Mouse (Mus musculus) neural tube, embryonic 12.5 days (tissue): ENCODE data around the gene Dusp5. TPM values are rescaled to one million over a fixed set of nuclear protein-coding genes. Genes with fewer than 3 reads are reported as not detected.

Source experiments
- ATAC-seq: fragments of 200-750 bp; cut with Nextera tagmentation; 2 replicates; pipeline ENCODE4 v1.8.0; 2017; ENCODE audit warnings: low read depth, mild to moderate bottlenecking, moderate TSS enrichment, moderate library complexity; ENCODE audit not compliant: low FRiP score
- H3K27ac ChIP-seq: fragments of 300-500 bp; sonication (generic); 2 replicates; pipeline ENCODE4 v1.5.1; 2016
- H3K27me3 ChIP-seq: fragments of 300-500 bp; sonication (generic); replicated peaks from 2 replicates; pipeline ENCODE4 v1.6.1; 2016; ENCODE audit warnings: mild to moderate bottlenecking
- H3K36me3 ChIP-seq: fragments of 300-500 bp; sonication (generic); 2 replicates; pipeline ENCODE4 v1.6.1; 2016; ENCODE audit warnings: mild to moderate bottlenecking
- H3K4me1 ChIP-seq: fragments of 300-500 bp; sonication (generic); 2 replicates; pipeline ENCODE4 v1.6.1; 2016
- H3K4me2 ChIP-seq: fragments of 300-500 bp; sonication (generic); replicated peaks from 2 replicates; pipeline ENCODE4 v1.6.1; 2016; ENCODE audit warnings: mild to moderate bottlenecking
- H3K4me3 ChIP-seq: fragments of 300-500 bp; sonication (generic); 2 replicates; pipeline ENCODE4 v1.5.1; 2016
- H3K9ac ChIP-seq: fragments of 300-500 bp; sonication (generic); 2 replicates; pipeline ENCODE4 v1.6.1; 2016; ENCODE audit warnings: mild to moderate bottlenecking
- H3K9me3 ChIP-seq: fragments of 300-500 bp; sonication (generic); 2 replicates; pipeline ENCODE4 v1.6.1; 2016; ENCODE audit warnings: mild to moderate bottlenecking
- WGBS: fragments of 180-500 bp; shearing (Covaris S2); methylation state at CpG from one replicate; pipeline ENCODE4 v1.1.7; 2016; 5-methylcytosine and 5-hydroxymethylcytosine counted together
- polyA plus RNA-seq: library from polyadenylated mRNA; unstranded; fragments of >200 nt; fragmentation: Nextera tagmentation; extraction: Ambion mirVana; gene quantifications from 2 replicates; pipeline ENCODE4 v1.2.1, GENCODE M21; 2016

Gene Dusp5
- polyA plus RNA-seq, 1 experiment from 2014 or later, result 3.8 TPM

DNA sequence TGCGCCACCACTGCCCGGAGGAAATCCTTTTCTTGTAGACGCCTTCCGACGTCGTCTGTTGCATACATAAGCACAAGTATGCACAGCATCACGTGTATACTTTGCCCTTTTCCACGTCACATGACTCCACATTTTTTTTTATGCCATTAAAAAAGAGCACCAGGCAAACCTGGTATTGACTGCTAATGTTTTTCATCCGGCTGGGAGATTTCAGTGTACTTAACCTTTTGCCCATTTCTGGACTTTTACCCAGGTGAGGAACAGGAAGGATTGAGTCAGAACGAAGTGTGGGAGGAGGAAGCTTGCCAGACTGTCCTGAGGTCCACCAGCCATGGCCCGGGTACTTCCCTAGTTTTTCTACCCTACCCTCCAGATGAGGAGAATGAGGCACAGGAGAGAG, 25.5 kb downstream of the Dusp5 start:
- WGBS, result 92% methylated on average over 11 of the region's 11 CpGs
- Histone ChIP-seq H3K9ac (no peak overlapping the region), H3K27ac (no peak overlapping the region), H3K36me3 (no peaks in the 10 kb centered on the region), H3K4me2 (no peak overlapping the region), H3K27me3 (no peaks in the 10 kb centered on the region), H3K4me1 (peaks cover 7% of the 10 kb centered on the region), H3K9me3 (no peaks in the 10 kb centered on the region), H3K4me3 (no peak overlapping the region)
- ATAC-seq, result no peak

DNA sequence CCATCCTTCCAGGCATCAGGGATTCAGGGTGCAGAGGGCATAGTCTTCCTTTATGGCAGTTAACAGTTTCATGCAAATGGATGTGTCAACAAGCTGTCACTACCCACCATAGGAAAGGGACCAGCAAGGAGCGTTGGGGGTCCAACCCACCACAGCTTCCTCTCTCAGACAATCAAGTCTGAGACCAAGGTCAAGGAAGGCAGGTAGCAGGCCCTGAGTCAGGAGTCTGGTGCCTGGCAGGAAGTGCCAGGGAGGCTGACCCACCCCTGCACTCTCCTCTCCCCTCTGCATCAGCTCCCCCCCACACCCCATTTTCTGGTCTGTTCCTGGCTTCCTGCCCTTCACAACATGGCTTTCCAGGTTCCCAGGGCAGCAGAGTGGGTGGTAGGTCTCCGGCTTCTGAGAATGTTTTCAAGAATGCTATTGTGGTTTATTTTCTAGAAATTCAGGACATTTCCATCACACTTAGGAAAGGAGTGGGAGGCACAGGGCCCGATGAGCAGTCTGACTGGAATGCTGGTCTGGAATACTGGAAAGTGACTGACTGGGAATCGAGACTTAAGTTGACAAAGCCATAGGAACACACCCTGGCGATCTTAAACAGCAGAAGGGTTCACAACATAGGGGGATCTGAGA, 26.2 kb downstream of the Dusp5 start:
- peaks cover 7% of the 10 kb centered on the region for H3K4me1 ChIP-seq
- H3K9ac ChIP-seq, result no peak overlapping the region
- no peak overlapping the region for H3K4me2 ChIP-seq
- 75% methylated on average over 5 of the region's 5 CpGs for WGBS
- no peaks in the 10 kb centered on the region for H3K36me3 ChIP-seq
- H3K27ac ChIP-seq, result no peak overlapping the region
- no peak overlapping the region for H3K4me3 ChIP-seq
- ATAC-seq, result no peak
- no peaks in the 10 kb centered on the region for H3K27me3 ChIP-seq
- H3K9me3 ChIP-seq, result no peaks in the 10 kb centered on the region

DNA sequence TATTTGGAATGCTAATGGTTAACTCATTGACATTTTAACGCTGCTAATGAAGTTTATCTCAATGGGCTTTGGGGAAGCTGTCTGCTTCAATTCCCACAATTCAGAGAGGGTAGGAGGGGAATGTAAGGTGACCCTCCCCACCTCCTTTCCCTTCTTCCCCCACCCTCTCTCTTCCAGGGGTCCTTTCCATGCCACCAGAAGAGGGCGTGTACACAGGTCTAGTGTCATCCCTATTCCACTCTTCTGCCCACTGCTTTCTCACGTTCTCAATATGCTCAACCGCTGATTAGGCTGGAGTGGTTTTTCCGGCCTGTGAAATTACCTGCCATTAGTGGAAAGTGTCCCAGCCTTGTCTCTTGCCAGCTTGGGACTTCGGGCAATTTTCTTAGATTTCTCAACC, 27.9 kb downstream of the Dusp5 start:
- no peaks in the 10 kb centered on the region for H3K9me3 ChIP-seq
- no peak for ATAC-seq
- no peak overlapping the region for H3K27ac ChIP-seq
- H3K9ac ChIP-seq, result no peak overlapping the region
- no peaks in the 10 kb centered on the region for H3K36me3 ChIP-seq
- WGBS, result 41% methylated on average over 6 of the region's 6 CpGs
- H3K4me1 ChIP-seq, result peaks cover 7% of the 10 kb centered on the region
- no peak overlapping the region for H3K4me3 ChIP-seq
- H3K4me2 ChIP-seq, result peak overlapping the region; percentile 34; the same call in 1 of the 2 replicates
- no peaks in the 10 kb centered on the region for H3K27me3 ChIP-seq

DNA sequence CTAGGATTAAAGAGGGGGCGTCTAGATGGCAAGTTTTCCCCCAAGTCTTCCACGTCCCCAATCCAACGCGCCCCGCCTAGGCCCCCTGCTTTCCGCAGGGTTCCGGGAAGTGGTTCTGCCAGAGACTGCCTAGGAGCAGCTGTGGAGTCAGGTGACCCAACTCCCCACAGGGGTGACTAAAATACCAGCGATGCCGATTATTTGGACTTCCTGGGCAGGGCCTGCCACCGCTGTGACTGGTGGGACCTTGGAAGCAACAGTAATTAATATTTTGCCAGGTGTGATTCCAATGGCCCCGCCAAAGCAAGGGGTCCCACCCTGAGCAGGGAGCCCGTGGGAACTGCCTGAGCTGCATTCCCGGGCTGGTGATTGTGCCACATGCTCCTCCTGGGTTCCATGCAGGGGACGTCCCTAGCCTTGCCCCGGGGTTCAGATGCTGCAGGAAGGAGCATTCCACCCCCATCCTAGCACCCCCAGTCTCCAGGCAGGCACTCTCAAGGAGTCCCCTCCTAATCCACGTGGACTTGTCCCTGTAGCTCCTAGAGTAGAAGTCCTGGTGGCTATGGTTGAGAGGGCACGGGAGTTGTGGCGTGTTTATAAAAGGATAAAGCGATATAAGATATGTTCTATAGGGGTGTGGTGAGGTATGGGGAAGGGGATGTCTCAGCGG, 28.5 kb downstream of the Dusp5 start:
- H3K4me1 ChIP-seq, result peaks cover 7% of the 10 kb centered on the region
- no peak overlapping the region for H3K27ac ChIP-seq
- H3K36me3 ChIP-seq, result no peaks in the 10 kb centered on the region
- H3K27me3 ChIP-seq, result no peaks in the 10 kb centered on the region
- no peak for ATAC-seq
- H3K9me3 ChIP-seq, result no peaks in the 10 kb centered on the region
- H3K4me3 ChIP-seq, result no peak overlapping the region
- H3K9ac ChIP-seq, result no peak overlapping the region
- 26% methylated on average over 20 of the region's 20 CpGs for WGBS
- peak overlapping the region; percentile 34 for H3K4me2 ChIP-seq

DNA sequence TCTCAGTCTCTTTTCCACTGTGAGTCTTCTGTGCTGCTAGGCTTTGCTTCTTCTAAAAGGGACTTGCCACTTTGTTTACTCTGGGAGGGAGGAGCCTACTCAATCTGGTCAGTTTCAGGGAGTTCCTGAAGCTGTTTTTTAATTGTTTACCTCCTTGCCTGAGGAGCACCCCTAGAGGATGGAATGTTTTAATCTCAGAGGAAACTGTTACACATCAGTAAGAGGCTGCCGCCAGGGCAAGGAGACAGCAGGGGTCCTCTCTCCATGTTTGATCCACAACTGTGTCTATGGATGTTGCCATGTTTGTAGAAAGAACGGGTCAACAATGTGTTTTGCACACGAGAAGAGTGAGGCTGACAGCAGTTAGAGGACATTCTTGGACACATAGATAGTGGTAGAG, 31.5 kb downstream of the Dusp5 start:
- 84% methylated on average over 3 of the region's 3 CpGs for WGBS
- Histone ChIP-seq H3K4me2 (no peak overlapping the region), H3K4me1 (peaks cover 7% of the 10 kb centered on the region), H3K27ac (no peak overlapping the region), H3K9ac (no peak overlapping the region), H3K9me3 (no peaks in the 10 kb centered on the region), H3K36me3 (no peaks in the 10 kb centered on the region), H3K27me3 (no peaks in the 10 kb centered on the region), H3K4me3 (no peak overlapping the region)
- no peak for ATAC-seq

DNA sequence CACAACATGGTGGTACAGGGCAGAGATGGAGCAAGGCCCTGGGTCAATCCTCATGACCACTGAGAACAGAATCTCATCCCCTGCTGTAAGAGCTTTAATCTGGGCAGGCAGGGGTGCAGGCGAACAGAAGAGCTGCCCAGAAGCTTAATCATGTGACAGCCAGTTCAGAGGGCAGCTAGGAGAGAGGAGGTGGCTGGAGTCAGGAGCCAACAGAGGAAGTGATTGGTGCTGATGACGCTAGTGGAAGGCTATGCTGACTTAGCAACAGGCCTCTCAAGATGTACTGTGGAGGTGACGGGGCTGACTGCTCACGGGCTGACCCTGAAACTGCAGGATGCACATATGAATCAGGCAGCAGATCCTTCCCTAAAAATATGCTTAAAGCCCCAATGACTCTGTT, 35.3 kb downstream of the Dusp5 start:
- H3K9me3 ChIP-seq, result no peaks in the 10 kb centered on the region

DNA sequence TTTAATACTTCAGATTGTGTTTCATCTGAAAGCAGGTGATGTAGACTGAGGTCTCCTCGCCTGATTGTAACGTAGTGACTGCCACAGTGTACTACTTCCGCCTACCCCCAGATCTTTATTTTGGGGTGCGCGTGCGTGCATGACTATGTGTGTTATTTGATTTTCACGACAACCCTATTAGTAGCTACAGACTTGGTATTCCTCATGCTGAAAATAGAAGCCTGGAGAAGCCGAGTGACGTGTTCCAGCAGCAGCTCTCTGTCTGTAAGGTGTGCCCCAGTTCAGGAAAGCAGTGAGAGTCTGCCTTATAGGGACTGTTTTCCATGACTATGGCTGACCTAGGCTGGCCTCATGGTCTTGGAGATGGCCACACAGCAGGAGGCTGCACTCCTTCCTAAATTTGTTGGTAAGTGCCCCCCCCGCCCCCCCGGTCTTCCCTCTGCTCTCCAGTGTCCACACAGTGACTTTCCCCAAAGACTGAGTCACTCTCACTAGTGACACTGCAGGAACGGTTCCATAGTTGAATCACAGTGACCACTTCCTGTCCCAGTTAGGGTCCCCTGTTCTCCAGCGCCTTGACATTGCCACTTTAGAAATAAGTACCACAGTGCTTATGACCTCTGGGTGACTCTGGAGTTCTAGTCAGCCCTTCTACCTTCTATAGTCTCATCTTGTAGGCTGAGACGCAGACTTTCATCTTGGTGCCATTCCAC, 36.8 kb downstream of the Dusp5 start:
- no peaks in the 10 kb centered on the region for H3K27me3 ChIP-seq
- H3K9ac ChIP-seq, result no peak overlapping the region
- no peaks in the 10 kb centered on the region for H3K9me3 ChIP-seq
- no peak overlapping the region for H3K4me2 ChIP-seq
- no peak overlapping the region for H3K27ac ChIP-seq
- WGBS, result 92% methylated on average over 14 of the region's 14 CpGs
- H3K4me3 ChIP-seq, result no peak overlapping the region
- no peak for ATAC-seq
- H3K36me3 ChIP-seq, result no peaks in the 10 kb centered on the region
- H3K4me1 ChIP-seq, result no peaks in the 10 kb centered on the region

More for the DNA sequence above, 35.3 kb downstream of the Dusp5 start:
- WGBS, result 62% methylated on average over 4 of the region's 4 CpGs
- H3K4me1 ChIP-seq, result no peaks in the 10 kb centered on the region
- no peak overlapping the region for H3K27ac ChIP-seq
- H3K36me3 ChIP-seq, result no peaks in the 10 kb centered on the region
- H3K27me3 ChIP-seq, result no peaks in the 10 kb centered on the region
- ATAC-seq, result no peak
- no peak overlapping the region for H3K4me2 ChIP-seq
- H3K9ac ChIP-seq, result no peak overlapping the region
- no peak overlapping the region for H3K4me3 ChIP-seq

DNA sequence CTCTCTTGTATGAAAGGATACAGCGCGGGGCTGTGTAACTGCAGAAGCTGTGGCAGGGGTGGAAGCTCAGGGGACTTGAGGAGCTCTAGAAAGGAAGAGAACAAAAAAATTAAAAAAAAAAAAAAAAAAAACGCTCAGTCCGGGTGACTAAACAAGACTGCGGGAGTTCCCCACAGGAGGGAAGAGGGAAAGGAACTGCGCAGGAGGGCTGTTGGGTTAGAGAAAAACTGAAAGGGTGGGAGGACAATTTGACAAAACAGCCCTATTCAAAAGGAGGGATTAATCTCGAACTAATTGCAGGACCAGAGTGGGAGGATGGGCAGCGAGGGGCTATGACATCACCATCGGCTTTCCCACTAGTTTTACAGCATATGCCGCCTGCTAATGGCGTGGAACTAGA, 39.0 kb downstream of the Dusp5 start:
- Histone ChIP-seq H3K27me3 (no peaks in the 10 kb centered on the region), H3K9ac (no peak overlapping the region), H3K27ac (no peak overlapping the region), H3K4me3 (no peak overlapping the region), H3K4me1 (no peaks in the 10 kb centered on the region), H3K36me3 (no peaks in the 10 kb centered on the region), H3K4me2 (0 out of 2 replicates have a peak overlapping the region, but pooled peaks have one; percentile 0), H3K9me3 (no peaks in the 10 kb centered on the region)
- ATAC-seq, result no peak
- 17% methylated on average over 11 of the region's 11 CpGs for whole genome bisulfite sequencing

DNA sequence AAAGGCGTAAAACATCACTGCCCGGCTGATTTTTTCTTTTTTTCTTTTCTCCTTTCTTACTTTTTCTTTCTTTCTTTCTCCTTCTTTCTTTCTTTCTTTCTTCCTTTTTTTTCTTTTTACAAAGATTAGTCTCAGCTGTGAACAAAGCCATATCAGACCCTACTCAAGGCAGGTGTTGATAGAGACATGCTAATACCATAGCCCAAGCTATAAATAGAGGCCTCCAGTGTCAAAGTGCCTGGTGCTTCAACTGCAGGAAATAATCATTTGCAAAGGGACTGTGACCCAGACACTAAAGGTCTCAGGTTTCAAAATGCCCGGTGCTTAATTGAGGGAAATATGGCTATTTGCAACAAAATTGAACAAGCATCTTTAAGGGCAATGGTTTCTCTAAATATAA, 39.6 kb downstream of the Dusp5 start:
- Histone ChIP-seq H3K4me2 (no peak overlapping the region), H3K36me3 (no peaks in the 10 kb centered on the region), H3K27ac (no peak overlapping the region), H3K9ac (no peak overlapping the region), H3K4me1 (no peaks in the 10 kb centered on the region), H3K4me3 (no peak overlapping the region), H3K27me3 (no peaks in the 10 kb centered on the region), H3K9me3 (no peaks in the 10 kb centered on the region)
- 77% methylated on average over 3 of the region's 3 CpGs for WGBS
- no peak for ATAC-seq

DNA sequence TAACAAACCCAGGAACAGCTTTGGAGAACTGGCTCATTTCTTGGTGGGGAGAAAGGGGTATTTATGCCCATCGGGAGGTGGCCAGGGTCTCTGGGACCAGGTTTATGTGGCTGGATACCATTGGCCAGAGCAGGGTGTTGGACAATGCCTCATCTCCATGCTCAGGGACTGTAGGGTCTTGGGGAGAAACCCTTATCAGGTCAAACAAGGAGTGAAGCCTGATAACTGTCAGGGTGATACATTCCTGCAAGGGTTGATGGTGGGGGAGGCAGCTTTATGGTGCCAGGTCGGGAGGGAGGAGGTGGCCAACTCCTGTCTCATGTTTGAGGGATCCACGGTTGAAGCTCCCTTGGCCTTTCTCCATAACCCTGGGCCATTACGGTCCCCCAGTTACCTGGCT, 42.1 kb downstream of the Dusp5 start:
- no peak overlapping the region for H3K4me2 ChIP-seq
- no peaks in the 10 kb centered on the region for H3K9me3 ChIP-seq
- H3K36me3 ChIP-seq, result no peaks in the 10 kb centered on the region
- H3K27ac ChIP-seq, result no peak overlapping the region
- no peak overlapping the region for H3K9ac ChIP-seq
- no peaks in the 10 kb centered on the region for H3K4me1 ChIP-seq
- no peak overlapping the region for H3K4me3 ChIP-seq
- WGBS, result 89% methylated on average over 4 of the region's 4 CpGs
- no peaks in the 10 kb centered on the region for H3K27me3 ChIP-seq
- no peak for ATAC-seq

DNA sequence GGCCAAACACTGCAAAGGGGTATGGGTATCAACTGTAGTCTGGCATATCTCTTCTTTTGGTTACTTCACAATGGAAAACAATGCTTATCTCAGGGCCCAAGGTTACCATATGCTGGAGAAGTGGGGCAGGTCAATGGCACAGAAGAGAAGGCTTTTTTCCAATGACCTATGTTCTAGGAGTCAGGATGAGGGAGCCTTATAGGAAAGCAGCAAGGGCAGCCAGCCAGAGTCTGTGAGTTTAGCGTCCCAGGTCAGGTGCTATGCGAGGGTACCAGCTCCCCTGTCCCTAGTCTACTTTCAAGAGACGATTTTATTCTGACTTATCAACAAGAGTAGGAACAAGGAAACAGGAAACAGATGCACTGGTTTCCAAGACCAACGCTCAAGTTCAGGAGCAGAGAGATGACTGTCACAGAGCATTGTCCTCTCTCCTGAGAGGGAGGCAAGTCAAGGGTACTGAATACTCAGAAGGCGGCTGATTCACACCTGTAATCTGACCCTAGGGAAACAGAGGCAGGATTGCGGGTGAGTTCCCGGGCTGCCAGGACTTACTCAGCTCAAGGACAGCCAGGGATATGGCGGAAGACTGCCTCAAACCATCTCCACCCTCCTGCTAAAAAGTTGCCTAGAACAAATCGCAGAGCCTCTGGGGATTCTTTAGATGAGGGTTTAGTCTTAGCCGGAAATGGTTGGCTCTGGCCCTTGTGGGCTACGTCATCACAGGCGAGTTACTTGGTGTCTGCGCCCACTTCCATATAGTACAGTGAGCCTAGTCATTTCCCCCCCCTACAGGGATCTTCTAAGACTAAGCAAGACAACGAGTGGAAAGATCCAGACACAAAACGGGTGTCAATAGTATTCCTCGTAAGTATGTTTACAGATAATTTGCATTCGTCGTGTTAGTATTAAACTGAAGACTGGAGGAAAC, 42.9 kb downstream of the Dusp5 start:
- 83% methylated on average over 18 of the region's 18 CpGs for WGBS
- Histone ChIP-seq H3K4me2 (no peak overlapping the region), H3K36me3 (no peaks in the 10 kb centered on the region), H3K4me1 (no peaks in the 10 kb centered on the region), H3K27ac (no peak overlapping the region), H3K9me3 (no peaks in the 10 kb centered on the region), H3K27me3 (no peaks in the 10 kb centered on the region), H3K9ac (no peak overlapping the region), H3K4me3 (no peak overlapping the region)
- no peak for ATAC-seq

DNA sequence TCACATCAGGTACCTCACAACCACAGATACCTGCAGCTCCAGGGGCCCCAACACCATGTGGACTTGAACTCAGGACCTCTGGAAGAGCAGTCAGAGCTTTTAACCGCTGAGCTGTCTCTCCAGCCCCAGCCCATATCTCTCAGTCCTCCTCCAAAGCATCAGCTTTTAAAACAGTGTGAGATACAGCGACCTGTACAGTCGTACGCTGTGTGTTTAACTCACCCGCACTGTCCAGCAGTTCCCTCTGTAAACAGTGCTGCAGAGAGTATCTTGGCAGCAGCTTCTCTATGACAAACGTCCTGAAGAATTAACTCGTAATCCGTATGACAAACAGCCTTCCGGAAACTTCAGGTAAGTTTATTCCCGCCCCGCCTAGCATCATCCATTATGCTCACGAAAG, 43.7 kb downstream of the Dusp5 start:
- ATAC-seq, result no peak
- Histone ChIP-seq H3K4me2 (no peak overlapping the region), H3K27ac (no peak overlapping the region)

More for the DNA sequence above, 43.7 kb downstream of the Dusp5 start:
- H3K9ac ChIP-seq, result no peak overlapping the region
- no peaks in the 10 kb centered on the region for H3K27me3 ChIP-seq
- no peaks in the 10 kb centered on the region for H3K36me3 ChIP-seq
- no peaks in the 10 kb centered on the region for H3K4me1 ChIP-seq
- 94% methylated on average over 12 of the region's 12 CpGs for WGBS
- no peaks in the 10 kb centered on the region for H3K9me3 ChIP-seq
- no peak overlapping the region for H3K4me3 ChIP-seq
